ENCODE assay signal across 30 mouse cellular contexts in genomic region chr12:108419570-108419969, GRCm38 (mm10). TPM values are rescaled to one million over a fixed set of nuclear protein-coding genes. Genes with fewer than 3 reads are reported as not detected.
"Had no signal": no experiment of that assay in that cellular context is flagged by ENCODE, and none has a peak within 500 bp of the region (broad histone marks: within the 10 kb centered on the region; RNA-seq: fewer than 3 reads in every experiment).

No protein-coding gene starts in this region.

- H3K4me3 ChIP-seq: limb, embryonic 10.5 days; limb, embryonic 12.5 days; limb, embryonic 13.5 days; limb, embryonic 15.5 days; liver, embryonic 12.5 days; liver, embryonic 13.5 days; liver, embryonic 15.5 days; lung, embryonic 15.5 days; megakaryocyte, embryonic 14.5 days; midbrain, embryonic 10.5 days; midbrain, embryonic 12.5 days; midbrain, embryonic 13.5 days; midbrain, embryonic 15.5 days; myocyte had no signal

- H3K27ac ChIP-seq: limb, embryonic 10.5 days; limb, embryonic 12.5 days; limb, embryonic 13.5 days; limb, embryonic 15.5 days; liver, embryonic 12.5 days; liver, embryonic 13.5 days; liver, embryonic 14.5 days; liver, embryonic 15.5 days; lung, embryonic 15.5 days; macrophage; midbrain, embryonic 10.5 days; midbrain, embryonic 12.5 days; midbrain, embryonic 13.5 days; midbrain, embryonic 15.5 days had no signal

- DNase-seq: left cerebral cortex, postnatal 4 days; liver; liver, embryonic 13.5 days; liver, postnatal 0 days; lung, adult 18-20 months; lung, adult 2 months; lung, embryonic 14.5 days; lung, postnatal 10 days; lung, postnatal 14 days; lung, postnatal 36 days; lung, postnatal 4 days; midbrain, embryonic 14.5 days had no signal

RNA-seq across cellular contexts. Expression of gene Eml1, which starts 48.8 kb away (rescaled TPM):
- total RNA-seq: megakaryocyte progenitor cell, adult 5-6 weeks; megakaryocyte-erythroid progenitor cell, adult 5-6 weeks; monocyte, adult 5-6 weeks had no signal
